In the genomic region with DNA sequence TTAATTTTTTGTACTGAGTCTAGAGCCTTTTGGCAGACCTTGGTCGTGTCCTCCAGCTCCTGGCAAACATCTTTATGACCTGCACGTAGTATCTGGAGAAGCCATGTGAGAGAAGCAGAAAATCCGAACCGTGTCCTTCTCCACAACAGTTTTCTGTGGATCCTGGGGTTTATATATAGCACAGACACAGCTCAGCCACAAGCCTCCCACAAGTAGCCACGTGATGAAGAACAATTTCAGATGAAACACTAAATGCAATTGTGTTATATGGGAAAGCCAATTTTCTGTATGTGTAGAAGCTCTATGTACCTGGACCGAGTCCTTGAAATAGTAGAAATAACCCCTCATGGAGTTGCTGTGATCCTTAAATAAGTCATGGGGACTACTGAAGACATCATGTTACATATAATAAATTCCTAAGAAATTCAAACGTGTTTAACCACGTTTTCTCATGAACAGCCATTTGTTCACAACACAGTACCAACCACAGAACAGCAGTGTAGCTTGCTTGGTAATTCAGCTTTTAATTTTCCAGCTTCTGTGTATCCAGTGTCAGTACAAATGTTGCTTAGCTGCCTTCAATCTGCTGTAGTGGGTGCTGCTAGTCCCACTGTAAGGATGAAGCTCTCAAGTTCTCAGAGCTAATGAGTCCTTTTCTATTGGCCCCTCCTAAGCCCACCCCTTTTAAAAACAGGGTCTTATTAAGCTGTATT, we compare ENCODE assay signal across 12 mouse cellular contexts.
"Had no signal": no experiment of that assay in that cellular context is flagged by ENCODE, and none has a peak within 500 bp of the region (broad histone marks: within the 10 kb centered on the region; RNA-seq: fewer than 3 reads in every experiment).

No protein-coding gene starts in this region.

- H3K4me3 ChIP-seq: kidney, embryonic 15.5 days; limb, embryonic 13.5 days; midbrain, embryonic 12.5 days had no signal

- H3K9me3 ChIP-seq: kidney, embryonic 15.5 days; limb, embryonic 13.5 days; midbrain, embryonic 12.5 days had no signal

- H3K36me3 ChIP-seq: kidney, embryonic 15.5 days; limb, embryonic 13.5 days; midbrain, embryonic 12.5 days had no signal

- H3K4me1 ChIP-seq: kidney, embryonic 15.5 days; limb, embryonic 13.5 days; midbrain, embryonic 12.5 days had no signal

- H3K9ac ChIP-seq: kidney, embryonic 15.5 days; limb, embryonic 13.5 days; liver, embryonic 14.5 days; midbrain, embryonic 12.5 days had no signal

- H3K27me3 ChIP-seq: kidney, embryonic 15.5 days; limb, embryonic 13.5 days had no signal

- H3K27ac ChIP-seq: kidney, embryonic 15.5 days; limb, embryonic 13.5 days; liver, embryonic 14.5 days; midbrain, embryonic 12.5 days; stomach, postnatal 0 days had no signal

- ATAC-seq: midbrain, embryonic 16.5 days had no signal

- H3K4me2 ChIP-seq: kidney, embryonic 15.5 days; limb, embryonic 13.5 days; midbrain, embryonic 12.5 days had no signal

- DNase-seq: kidney, adult 18-20 months; kidney, postnatal 14 days; left cerebral cortex, postnatal 4 days; lung, adult 18-20 months; thymus, adult 18-20 months; thymus, postnatal 14 days had no signal
